Mouse (Mus musculus) heart, embryonic 10.5 days (tissue): ENCODE measurements at regions not wholly inside any gene's neighbourhood (a gene's known extent, or its start where the extent isn't known, plus 50 kb on each side); places are given as distances from the start of the nearest gene placed in this dataset.
A peak's percentile ranks its signal among the peaks of the same experiment; 100 is the strongest.

ENCODE experiments used
- DNase-seq: peaks from one replicate; pipeline ENCODE4 v3.0.0-alpha.2; 2017; ENCODE audit warnings: low spot score
- H3K27ac ChIP-seq: fragments of 300-500 bp; sonication (generic); 2 replicates; pipeline ENCODE4 v1.5.1; 2016; ENCODE audit warnings: mild to moderate bottlenecking
- H3K27me3 ChIP-seq: fragments of 300-500 bp; sonication (generic); 2 replicates; pipeline ENCODE4 v1.6.1; 2016; ENCODE audit warnings: mild to moderate bottlenecking; ENCODE audit not compliant: poor library complexity, insufficient read depth, severe bottlenecking
- H3K36me3 ChIP-seq: fragments of 300-500 bp; sonication (generic); 2 replicates; pipeline ENCODE4 v1.6.1; 2016; ENCODE audit warnings: mild to moderate bottlenecking, moderate library complexity
- H3K4me1 ChIP-seq: fragments of 300-500 bp; sonication (generic); 2 replicates; pipeline ENCODE4 v1.6.1; 2016; ENCODE audit warnings: mild to moderate bottlenecking
- H3K4me3 ChIP-seq: fragments of 300-500 bp; sonication (generic); 2 replicates; pipeline ENCODE4 v1.5.1; 2016; ENCODE audit warnings: mild to moderate bottlenecking, moderate library complexity
- H3K9me3 ChIP-seq: fragments of 300-500 bp; sonication (generic); 2 replicates; pipeline ENCODE4 v1.6.1; 2016; ENCODE audit warnings: mild to moderate bottlenecking, moderate library complexity
- WGBS: fragments of 180-500 bp; shearing (Covaris S2); methylation state at CpG from one replicate; pipeline ENCODE4 v1.1.7; 2016; 5-methylcytosine and 5-hydroxymethylcytosine counted together

DNA sequence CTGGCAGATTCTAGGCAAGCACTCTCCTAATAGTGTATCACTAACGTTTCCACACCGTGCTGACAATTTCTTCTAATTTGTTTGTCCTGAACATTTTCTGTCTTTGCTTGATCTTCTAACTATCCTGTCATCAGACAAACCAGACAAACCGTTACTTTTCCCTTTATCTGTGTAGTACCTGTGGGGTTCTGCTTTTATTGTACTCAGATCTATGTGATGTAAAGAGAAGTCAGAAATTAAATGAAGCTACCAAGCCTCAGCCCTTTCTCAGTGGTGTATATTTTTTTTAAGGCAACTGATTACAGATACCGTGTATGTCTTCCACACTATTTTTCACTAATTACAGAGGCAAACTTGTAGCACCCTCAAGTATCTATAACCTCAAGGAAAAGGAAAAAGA is 108.9 kb upstream of the Robo2 start:
- H3K4me3 ChIP-seq: no peak overlapping the region
- no peaks in the 10 kb centered on the region for H3K9me3 ChIP-seq
- 72% methylated on average over 4 of the region's 4 CpGs for WGBS
- no peak for DNase-seq
- no peaks in the 10 kb centered on the region for H3K27me3 ChIP-seq
- H3K36me3 ChIP-seq: no peaks in the 10 kb centered on the region
- no peak overlapping the region for H3K27ac ChIP-seq
- H3K4me1 ChIP-seq: no peaks in the 10 kb centered on the region

DNA sequence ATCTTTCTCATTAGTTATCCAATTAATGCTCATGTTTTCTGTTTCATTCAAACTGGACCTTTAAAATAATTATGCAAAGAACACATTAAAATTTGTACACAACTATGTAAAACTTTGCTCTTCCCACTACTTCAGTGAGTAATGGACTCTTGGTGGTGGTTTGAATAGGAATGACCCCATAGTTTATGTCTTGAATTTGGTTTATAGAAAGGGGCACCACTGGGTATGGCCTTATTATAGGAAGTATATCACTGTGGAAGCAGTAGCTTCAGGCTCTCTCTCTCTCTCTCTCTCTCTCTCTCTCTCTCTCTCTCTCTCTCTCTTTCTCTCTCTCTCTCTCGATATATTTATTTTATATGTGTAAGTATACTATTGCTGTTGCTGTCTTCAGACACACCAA is 106.3 kb upstream of the Robo2 start:
- DNase-seq: no peak
- H3K27ac ChIP-seq: no peak overlapping the region
- no peaks in the 10 kb centered on the region for H3K4me1 ChIP-seq
- H3K27me3 ChIP-seq: no peaks in the 10 kb centered on the region
- no peaks in the 10 kb centered on the region for H3K9me3 ChIP-seq
- H3K36me3 ChIP-seq: no peaks in the 10 kb centered on the region
- no peak overlapping the region for H3K4me3 ChIP-seq
- WGBS: 86% methylated on average over 1 of the region's 1 CpGs

GRCm38 (mm10) chr16:74517374-74517773 is 105.7 kb upstream of the Robo2 start:
- WGBS: 82% methylated on average over 4 of the region's 4 CpGs
- H3K4me1 ChIP-seq: no peaks in the 10 kb centered on the region
- DNase-seq: no peak

GRCm38 (mm10) chr16:74514481-74514880 is 102.9 kb upstream of the Robo2 start:
- Histone ChIP-seq H3K4me1 (no peaks in the 10 kb centered on the region), H3K36me3 (no peaks in the 10 kb centered on the region), H3K4me3 (no peak overlapping the region), H3K27me3 (no peaks in the 10 kb centered on the region), H3K9me3 (no peaks in the 10 kb centered on the region), H3K27ac (no peak overlapping the region)
- no peak for DNase-seq
- 59% methylated on average over 4 of the region's 4 CpGs for WGBS

More at GRCm38 (mm10) chr16:74517374-74517773, 105.7 kb upstream of the Robo2 start:
- Histone ChIP-seq H3K27ac (no peak overlapping the region), H3K27me3 (no peaks in the 10 kb centered on the region), H3K36me3 (no peaks in the 10 kb centered on the region), H3K4me3 (no peak overlapping the region), H3K9me3 (no peaks in the 10 kb centered on the region)

GRCm38 (mm10) chr16:74510383-74510782 is 98.8 kb upstream of the Robo2 start:
- Histone ChIP-seq H3K9me3 (no peaks in the 10 kb centered on the region), H3K4me3 (no peak overlapping the region), H3K36me3 (no peaks in the 10 kb centered on the region), H3K4me1 (no peaks in the 10 kb centered on the region), H3K27me3 (no peaks in the 10 kb centered on the region), H3K27ac (no peak overlapping the region)
- 69% methylated on average over 1 of the region's 1 CpGs for WGBS
- no peak for DNase-seq

DNA sequence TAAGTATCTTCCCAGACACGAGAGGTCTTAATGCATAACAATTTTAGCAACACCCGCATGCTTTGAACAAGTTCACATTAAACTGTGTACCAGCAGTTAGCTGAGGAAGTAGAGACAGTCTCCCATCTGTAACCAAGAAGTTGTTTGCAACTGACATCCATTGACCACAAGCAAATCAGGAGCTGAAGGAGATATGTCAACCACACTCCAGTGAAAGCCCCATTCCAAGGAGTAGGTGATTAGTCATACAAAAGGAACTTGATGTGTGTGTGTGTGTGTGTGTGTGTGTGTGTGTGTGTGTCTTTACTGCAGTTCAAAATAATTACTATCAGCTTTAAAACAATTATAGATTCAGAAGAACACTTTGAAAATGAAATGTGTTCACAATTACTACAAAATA is 97.9 kb upstream of the Robo2 start:
- DNase-seq: no peak
- no peaks in the 10 kb centered on the region for H3K9me3 ChIP-seq
- 85% methylated on average over 2 of the region's 2 CpGs for WGBS
- no peak overlapping the region for H3K4me3 ChIP-seq
- no peaks in the 10 kb centered on the region for H3K36me3 ChIP-seq
- no peaks in the 10 kb centered on the region for H3K27me3 ChIP-seq
- H3K4me1 ChIP-seq: no peaks in the 10 kb centered on the region
- H3K27ac ChIP-seq: no peak overlapping the region

DNA sequence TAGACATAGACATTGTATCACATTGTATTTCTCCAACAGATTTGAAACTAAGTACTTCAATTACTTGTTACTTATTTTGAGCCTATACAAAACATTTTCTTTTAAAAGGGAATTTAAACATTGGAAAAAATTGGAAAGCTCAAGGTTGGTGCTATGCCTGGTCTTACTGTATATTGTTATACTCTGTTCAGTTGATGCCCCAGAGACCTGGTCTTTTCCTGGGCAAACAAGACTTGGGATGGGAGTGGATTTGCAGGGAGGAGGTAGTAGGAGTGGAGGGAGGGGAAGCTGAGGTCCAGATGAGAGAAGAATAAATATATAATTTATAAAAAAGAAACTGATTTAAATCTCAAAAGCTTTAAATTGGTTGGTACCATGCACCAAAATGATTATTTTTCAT is 95.1 kb upstream of the Robo2 start:
- Histone ChIP-seq H3K27ac (no peak overlapping the region), H3K36me3 (no peaks in the 10 kb centered on the region), H3K9me3 (no peaks in the 10 kb centered on the region), H3K27me3 (no peaks in the 10 kb centered on the region), H3K4me1 (no peaks in the 10 kb centered on the region), H3K4me3 (no peak overlapping the region)
- DNase-seq: no peak

- Histone ChIP-seq H3K9me3 (no peaks in the 10 kb centered on the region), H3K36me3 (no peaks in the 10 kb centered on the region), H3K4me3 (no peak overlapping the region), H3K27me3 (no peaks in the 10 kb centered on the region), H3K4me1 (no peaks in the 10 kb centered on the region), H3K27ac (no peak overlapping the region)
- DNase-seq: no peak
- 84% methylated on average over 6 of the region's 6 CpGs for WGBS
These were observed 94.6 kb upstream of the Robo2 start for GRCm38 (mm10) chr16:74506173-74506709.

- no peak overlapping the region for H3K27ac ChIP-seq
- WGBS: 38% methylated on average over 5 of the region's 5 CpGs
These were observed 92.8 kb upstream of the Robo2 start for GRCm38 (mm10) chr16:74504426-74504825.

GRCm38 (mm10) chr16:74500687-74501086 is 89.1 kb upstream of the Robo2 start:
- H3K36me3 ChIP-seq: no peaks in the 10 kb centered on the region
- WGBS: 82% methylated on average over 3 of the region's 3 CpGs
- H3K4me3 ChIP-seq: no peak overlapping the region
- H3K9me3 ChIP-seq: no peaks in the 10 kb centered on the region
- no peak overlapping the region for H3K27ac ChIP-seq
- DNase-seq: no peak
- H3K27me3 ChIP-seq: no peaks in the 10 kb centered on the region
- H3K4me1 ChIP-seq: no peaks in the 10 kb centered on the region

More at GRCm38 (mm10) chr16:74504426-74504825, 92.8 kb upstream of the Robo2 start:
- no peak overlapping the region for H3K4me3 ChIP-seq
- no peaks in the 10 kb centered on the region for H3K27me3 ChIP-seq
- DNase-seq: peak; percentile 82
- no peaks in the 10 kb centered on the region for H3K9me3 ChIP-seq
- no peaks in the 10 kb centered on the region for H3K4me1 ChIP-seq
- H3K36me3 ChIP-seq: no peaks in the 10 kb centered on the region

DNA sequence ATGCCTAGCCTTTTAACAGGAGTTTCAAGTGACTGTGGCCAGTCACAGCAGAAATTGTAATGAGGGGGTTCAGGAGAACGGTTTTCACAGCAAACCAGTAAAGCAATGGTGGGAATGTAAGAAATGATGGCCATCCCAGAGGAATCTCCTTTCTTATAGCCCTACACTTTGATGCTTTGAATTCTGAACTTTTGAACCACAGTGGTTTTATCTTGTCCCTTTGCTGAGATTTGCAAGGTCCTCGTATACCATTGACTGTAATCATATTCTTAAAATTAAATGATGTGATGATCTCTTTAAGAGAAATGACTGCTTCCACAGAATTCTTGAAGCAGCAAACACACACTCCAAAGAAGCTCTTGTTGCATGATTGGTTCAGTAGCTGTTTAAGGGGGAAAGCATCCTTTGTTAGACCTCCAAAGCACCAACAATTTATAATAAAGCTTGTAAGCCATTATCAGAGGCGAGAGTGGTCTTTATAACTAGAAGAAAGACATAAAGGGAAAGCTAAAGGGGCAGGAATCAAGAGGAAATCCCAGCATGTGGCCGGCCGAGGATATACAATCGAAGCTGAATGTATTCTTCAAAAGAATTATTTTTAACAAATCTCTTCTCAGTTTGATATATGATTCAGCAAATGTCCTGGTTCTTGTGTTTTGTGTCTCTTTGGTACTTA is 56.3 kb upstream of the Robo2 start:
- Histone ChIP-seq H3K4me3 (no peak overlapping the region), H3K4me1 (no peaks in the 10 kb centered on the region), H3K27me3 (no peaks in the 10 kb centered on the region), H3K36me3 (no peaks in the 10 kb centered on the region), H3K9me3 (no peaks in the 10 kb centered on the region), H3K27ac (no peak overlapping the region)
- DNase-seq: no peak
- WGBS: 73% methylated on average over 6 of the region's 6 CpGs

DNA sequence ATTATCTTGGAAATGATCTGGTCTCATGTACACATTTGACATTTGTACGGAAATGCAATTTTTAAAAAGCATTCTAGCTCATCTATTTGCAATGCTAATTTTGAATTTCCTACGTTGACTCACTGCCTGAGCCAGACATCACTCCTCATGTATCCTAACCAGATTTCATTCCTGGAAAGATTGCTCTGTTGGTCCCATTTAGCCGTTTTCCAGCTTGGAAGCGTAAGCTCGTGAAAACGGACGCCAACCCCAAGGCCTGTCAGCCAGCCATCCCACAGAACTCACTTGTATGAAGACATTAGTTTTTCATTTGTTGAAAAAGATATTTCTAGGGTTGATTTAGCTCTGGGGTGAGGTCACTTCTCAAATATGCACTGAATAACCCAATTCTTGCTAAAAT is 55.5 kb upstream of the Robo2 start:
- no peaks in the 10 kb centered on the region for H3K9me3 ChIP-seq
- H3K27ac ChIP-seq: no peak overlapping the region
- H3K4me1 ChIP-seq: no peaks in the 10 kb centered on the region
- DNase-seq: no peak
- no peak overlapping the region for H3K4me3 ChIP-seq
- WGBS: 77% methylated on average over 7 of the region's 7 CpGs
- no peaks in the 10 kb centered on the region for H3K36me3 ChIP-seq
- H3K27me3 ChIP-seq: no peaks in the 10 kb centered on the region

DNA sequence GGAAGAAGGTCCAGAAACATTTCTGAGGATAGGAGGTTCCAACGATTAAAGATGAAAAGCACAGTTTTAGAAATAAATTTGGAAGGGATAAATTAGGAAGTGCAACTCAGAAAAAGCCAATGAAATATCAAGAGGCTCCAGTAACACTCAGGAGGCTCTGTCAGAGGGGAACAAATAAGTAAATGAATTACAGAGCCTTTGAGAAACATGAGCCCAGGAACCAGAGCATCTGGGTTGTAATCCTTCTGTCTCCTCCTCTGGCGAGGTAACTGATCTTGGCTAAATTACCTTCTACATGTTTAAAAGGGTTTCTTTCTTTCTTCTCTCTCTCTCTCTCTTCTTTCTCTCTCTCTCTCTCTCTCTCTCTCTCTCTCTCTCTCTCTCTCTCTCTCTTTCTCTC is 53.2 kb upstream of the Robo2 start:
- 53% methylated on average over 2 of the region's 2 CpGs for WGBS
- no peak for DNase-seq
- Histone ChIP-seq H3K4me3 (no peak overlapping the region), H3K36me3 (no peaks in the 10 kb centered on the region), H3K27me3 (no peaks in the 10 kb centered on the region), H3K4me1 (no peaks in the 10 kb centered on the region), H3K27ac (no peak overlapping the region), H3K9me3 (no peaks in the 10 kb centered on the region)

DNA sequence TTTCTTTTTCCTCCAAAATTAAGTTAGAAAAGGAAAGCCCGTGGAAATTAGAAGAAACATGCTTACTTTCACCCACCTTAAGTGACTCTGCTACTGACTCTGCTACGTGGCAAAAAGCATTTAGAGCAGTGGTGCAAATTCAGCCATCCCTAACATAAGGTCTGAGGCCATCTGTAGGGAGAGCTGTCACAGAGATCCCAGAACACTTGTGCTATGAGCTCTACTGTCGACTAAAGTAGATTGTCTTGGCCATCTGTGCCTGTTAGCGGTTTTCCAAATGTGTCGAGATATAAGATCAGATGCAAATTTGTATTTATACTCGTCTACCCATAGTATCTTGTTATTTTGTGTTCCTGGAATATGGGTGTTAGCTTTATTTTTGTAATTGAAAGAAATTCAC is 52.7 kb upstream of the Robo2 start:
- Histone ChIP-seq H3K9me3 (no peaks in the 10 kb centered on the region), H3K27ac (no peak overlapping the region), H3K36me3 (no peaks in the 10 kb centered on the region), H3K4me3 (no peak overlapping the region), H3K4me1 (no peaks in the 10 kb centered on the region), H3K27me3 (no peaks in the 10 kb centered on the region)
- 62% methylated on average over 6 of the region's 6 CpGs for WGBS
- DNase-seq: no peak
